Mouse (Mus musculus): ENCODE measurements around the gene Cdk5rap1. TPM values are rescaled to one million over a fixed set of nuclear protein-coding genes. Genes with fewer than 3 reads are reported as not detected.

The Cdk5rap1 gene
- 14.9 and 18.5 TPM in 2 replicates for polyA plus RNA-seq (2015; fragmentation: Nextera tagmentation; extraction: Ambion mirVana)

DNA sequence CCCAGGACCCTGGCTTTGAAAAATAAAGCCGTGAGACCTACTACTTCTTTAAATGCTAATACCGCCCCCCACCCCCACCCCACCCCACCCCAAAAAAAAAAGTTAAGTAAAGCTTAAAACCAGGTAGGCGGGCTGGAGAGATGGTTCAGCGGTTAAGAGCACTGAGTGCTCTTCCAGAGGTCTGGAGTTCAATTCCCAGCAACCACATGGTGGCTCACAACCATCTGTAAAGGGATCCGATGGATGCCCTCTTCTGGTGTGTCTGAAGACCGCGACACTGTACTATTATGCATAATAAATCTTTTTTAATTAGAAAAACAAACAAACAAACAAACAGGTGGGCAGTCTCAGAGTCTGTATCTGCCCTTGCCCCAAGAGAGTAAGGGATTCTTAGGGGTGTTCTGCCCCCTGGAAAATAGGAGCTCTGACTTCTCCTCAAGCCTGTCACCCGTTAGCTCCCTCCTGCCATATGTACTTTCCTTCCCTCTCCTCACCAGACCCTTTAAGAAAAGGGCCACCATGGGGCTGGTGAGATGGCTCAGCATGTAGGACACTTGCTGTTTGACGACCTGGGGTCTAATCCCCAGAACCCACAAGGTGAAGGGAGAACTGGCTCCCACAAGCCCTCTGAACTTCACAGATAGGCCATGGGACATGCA lies at the start of gene Cdk5rap1:
TSS of gene Cdk5rap1 (minus strand) at position 169 of the 659 bp plus-strand sequence.
- 7% methylated on average over 9 of the region's 9 CpGs for WGBS
- Histone ChIP-seq H3K9ac (ENCODE audit: low read length) (peak within 1 kb of the TSS; percentile 86), H3K27me3 (ENCODE audit: control insufficient read depth, insufficient read depth, low read length) (no peaks in the 10 kb centered on the region)

GRCm38 (mm10) chr2:154422181-154422580 lies 49.4 kb upstream of the Cdk5rap1 start:
- H3K4me2 ChIP-seq (ENCODE audit: low read depth, low read length), result no peak overlapping the region
- no peaks in the 10 kb centered on the region for H3K27me3 ChIP-seq (ENCODE audit: control insufficient read depth, insufficient read depth, low read length)
- 69% methylated on average over 5 of the region's 5 CpGs for WGBS
- no peak for ATAC-seq (ENCODE audit: insufficient read depth, low FRiP score)
- no peak overlapping the region for H3K4me3 ChIP-seq (replicated peaks; ENCODE audit: low read length)
- peaks cover 6% of the 10 kb centered on the region for H3K4me1 ChIP-seq (ENCODE audit: control insufficient read depth, insufficient read depth, low read length)
- H3K36me3 ChIP-seq (ENCODE audit: control insufficient read depth, insufficient read depth, low read length), result no peaks in the 10 kb centered on the region
- H3K9me3 ChIP-seq (replicated peaks; ENCODE audit: control insufficient read depth, low read length), result no peaks in the 10 kb centered on the region; the same call in 1 of the 2 replicates
- H3K27ac ChIP-seq (ENCODE audit: low read length), result no peak overlapping the region
- no peak overlapping the region for H3K9ac ChIP-seq (ENCODE audit: low read length)

More for the DNA sequence above, at the start of gene Cdk5rap1:
- H3K9me3 ChIP-seq (replicated peaks; ENCODE audit: control insufficient read depth, low read length), result no peaks in the 10 kb centered on the region
- peak within 1 kb of the TSS; percentile 71 for H3K4me3 ChIP-seq (replicated peaks; ENCODE audit: low read length)
- peaks cover 4% of the 10 kb centered on the region; the same call in 1 of the 2 replicates for H3K4me1 ChIP-seq (ENCODE audit: control insufficient read depth, insufficient read depth, low read length)
- ATAC-seq (ENCODE audit: insufficient read depth, low FRiP score), result peak; percentile 42; the same call in 1 of the 2 replicates
- peak within 1 kb of the TSS; percentile 85 for H3K27ac ChIP-seq (ENCODE audit: low read length)
- H3K4me2 ChIP-seq (ENCODE audit: low read depth, low read length), result peak within 1 kb of the TSS; percentile 83
- H3K36me3 ChIP-seq (ENCODE audit: control insufficient read depth, insufficient read depth, low read length), result no peaks in the 10 kb centered on the region

DNA sequence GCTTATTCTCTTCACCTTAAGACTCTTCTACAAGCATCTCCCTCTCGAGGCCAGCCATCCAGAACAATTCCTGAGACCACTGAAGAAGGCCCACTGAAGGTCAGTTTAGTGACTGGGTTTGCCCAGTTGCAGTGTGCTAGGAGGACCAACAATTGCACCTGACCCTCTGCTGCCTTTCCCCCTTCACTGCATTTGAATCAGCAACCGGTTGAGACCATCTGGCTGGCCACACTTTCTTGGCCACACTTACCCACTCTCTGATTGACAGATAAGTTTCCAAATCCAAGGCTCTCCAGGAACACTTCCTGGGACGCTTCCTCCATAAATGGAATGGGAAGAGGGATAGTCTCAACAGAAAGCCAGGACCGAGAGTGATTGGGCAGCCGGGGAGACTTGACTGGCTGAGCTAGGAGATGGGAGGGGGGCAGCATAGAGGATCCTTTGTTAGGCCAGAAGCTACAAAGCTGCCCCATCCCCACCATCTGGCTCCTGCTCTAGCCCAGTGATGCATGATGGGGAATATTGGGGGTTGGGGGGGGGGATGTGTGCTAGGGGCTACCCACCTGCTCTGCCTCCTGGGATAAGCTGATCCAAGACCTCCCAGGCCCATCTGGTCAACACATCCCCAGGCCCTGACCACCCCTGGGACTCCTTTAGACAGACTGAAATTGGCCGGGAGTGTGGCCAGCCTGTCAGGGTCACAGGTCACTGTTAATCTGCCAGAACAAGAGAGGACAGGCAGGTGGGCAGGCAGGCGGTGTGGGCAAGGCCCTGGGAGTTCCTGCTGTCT lies 48.3 kb upstream of the Cdk5rap1 start:
- Histone ChIP-seq H3K27ac (ENCODE audit: low read length) (no peak overlapping the region), H3K36me3 (ENCODE audit: control insufficient read depth, insufficient read depth, low read length) (no peaks in the 10 kb centered on the region), H3K4me3 (replicated peaks; ENCODE audit: low read length) (no peak overlapping the region), H3K9me3 (replicated peaks; ENCODE audit: control insufficient read depth, low read length) (no peaks in the 10 kb centered on the region; the same call in 1 of the 2 replicates), H3K9ac (ENCODE audit: low read length) (no peak overlapping the region), H3K4me2 (ENCODE audit: low read depth, low read length) (no peak overlapping the region), H3K4me1 (ENCODE audit: control insufficient read depth, insufficient read depth, low read length) (no peaks in the 10 kb centered on the region), H3K27me3 (ENCODE audit: control insufficient read depth, insufficient read depth, low read length) (no peaks in the 10 kb centered on the region)
- 44% methylated on average over 7 of the region's 7 CpGs for WGBS
- peak; percentile 31; the same call in 1 of the 2 replicates for ATAC-seq (ENCODE audit: insufficient read depth, low FRiP score)

GRCm38 (mm10) chr2:154419631-154420515 lies 47.1 kb upstream of the Cdk5rap1 start:
- Histone ChIP-seq H3K4me3 (replicated peaks; ENCODE audit: low read length) (no peak overlapping the region), H3K9ac (ENCODE audit: low read length) (no peak overlapping the region), H3K9me3 (replicated peaks; ENCODE audit: control insufficient read depth, low read length) (no peaks in the 10 kb centered on the region), H3K27me3 (ENCODE audit: control insufficient read depth, insufficient read depth, low read length) (no peaks in the 10 kb centered on the region), H3K36me3 (ENCODE audit: control insufficient read depth, insufficient read depth, low read length) (no peaks in the 10 kb centered on the region), H3K27ac (ENCODE audit: low read length) (no peak overlapping the region), H3K4me2 (ENCODE audit: low read depth, low read length) (no peak overlapping the region), H3K4me1 (ENCODE audit: control insufficient read depth, insufficient read depth, low read length) (no peaks in the 10 kb centered on the region)
- 82% methylated on average over 9 of the region's 9 CpGs for WGBS
- no peak for ATAC-seq (ENCODE audit: insufficient read depth, low FRiP score)

GRCm38 (mm10) chr2:154418001-154418400 lies 45.2 kb upstream of the Cdk5rap1 start:
- WGBS, result 87% methylated on average over 7 of the region's 7 CpGs
- Histone ChIP-seq H3K27me3 (ENCODE audit: control insufficient read depth, insufficient read depth, low read length) (no peaks in the 10 kb centered on the region), H3K4me2 (ENCODE audit: low read depth, low read length) (no peak overlapping the region), H3K9ac (ENCODE audit: low read length) (no peak overlapping the region), H3K4me3 (replicated peaks; ENCODE audit: low read length) (no peak overlapping the region), H3K9me3 (replicated peaks; ENCODE audit: control insufficient read depth, low read length) (no peaks in the 10 kb centered on the region), H3K27ac (ENCODE audit: low read length) (no peak overlapping the region), H3K4me1 (ENCODE audit: control insufficient read depth, insufficient read depth, low read length) (no peaks in the 10 kb centered on the region), H3K36me3 (ENCODE audit: control insufficient read depth, insufficient read depth, low read length) (no peaks in the 10 kb centered on the region)
- no peak for ATAC-seq (ENCODE audit: insufficient read depth, low FRiP score)

GRCm38 (mm10) chr2:154417107-154417506 lies 44.3 kb upstream of the Cdk5rap1 start:
- no peak overlapping the region for H3K9ac ChIP-seq (ENCODE audit: low read length)
- no peak for ATAC-seq (ENCODE audit: insufficient read depth, low FRiP score)
- WGBS, result 18% methylated on average over 3 of the region's 3 CpGs

DNA sequence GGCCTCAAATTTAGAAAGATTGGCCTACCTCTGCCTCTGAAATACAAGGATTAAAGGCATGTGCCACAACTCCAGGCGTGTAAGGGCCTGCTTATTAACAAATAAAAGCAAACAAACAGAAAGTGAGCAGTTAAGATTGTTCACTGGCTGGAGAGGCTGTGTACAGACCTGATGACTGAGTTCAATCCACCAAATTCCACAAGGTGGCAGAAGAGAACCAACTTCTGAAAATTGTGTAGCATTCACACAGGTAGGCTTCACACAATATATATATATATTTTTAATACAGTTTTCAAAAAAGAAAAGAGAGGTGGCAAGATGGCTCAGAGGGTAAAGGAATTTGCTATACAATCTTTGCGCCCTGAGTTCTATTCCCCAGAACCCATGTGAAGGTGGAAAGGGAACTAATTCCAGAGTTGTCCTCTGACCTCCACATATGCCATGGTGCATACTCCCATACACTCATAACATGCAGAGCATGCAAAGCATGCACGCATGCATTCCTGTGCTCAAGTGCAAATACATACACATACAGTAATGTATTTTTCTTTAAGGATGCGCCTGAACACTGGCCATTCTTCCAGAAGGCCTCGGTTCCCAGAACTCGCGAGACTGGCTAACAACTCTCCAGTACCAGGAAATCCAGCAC lies 39.3 kb upstream of the Cdk5rap1 start:
- Histone ChIP-seq H3K27ac (ENCODE audit: low read length) (no peak overlapping the region), H3K9ac (ENCODE audit: low read length) (no peak overlapping the region), H3K4me1 (ENCODE audit: control insufficient read depth, insufficient read depth, low read length) (peaks cover 4% of the 10 kb centered on the region), H3K27me3 (ENCODE audit: control insufficient read depth, insufficient read depth, low read length) (no peaks in the 10 kb centered on the region; the same call in 1 of the 2 replicates), H3K4me3 (replicated peaks; ENCODE audit: low read length) (no peak overlapping the region), H3K36me3 (ENCODE audit: control insufficient read depth, insufficient read depth, low read length) (no peaks in the 10 kb centered on the region), H3K4me2 (ENCODE audit: low read depth, low read length) (no peak overlapping the region), H3K9me3 (replicated peaks; ENCODE audit: control insufficient read depth, low read length) (no peaks in the 10 kb centered on the region)
- ATAC-seq (ENCODE audit: insufficient read depth, low FRiP score), result no peak
- WGBS, result 63% methylated on average over 7 of the region's 7 CpGs

More at GRCm38 (mm10) chr2:154417107-154417506, 44.3 kb upstream of the Cdk5rap1 start:
- Histone ChIP-seq H3K36me3 (ENCODE audit: control insufficient read depth, insufficient read depth, low read length) (no peaks in the 10 kb centered on the region), H3K4me3 (replicated peaks; ENCODE audit: low read length) (no peak overlapping the region), H3K4me2 (ENCODE audit: low read depth, low read length) (no peak overlapping the region), H3K4me1 (ENCODE audit: control insufficient read depth, insufficient read depth, low read length) (no peaks in the 10 kb centered on the region), H3K9me3 (replicated peaks; ENCODE audit: control insufficient read depth, low read length) (no peaks in the 10 kb centered on the region), H3K27me3 (ENCODE audit: control insufficient read depth, insufficient read depth, low read length) (no peaks in the 10 kb centered on the region), H3K27ac (ENCODE audit: low read length) (no peak overlapping the region)

DNA sequence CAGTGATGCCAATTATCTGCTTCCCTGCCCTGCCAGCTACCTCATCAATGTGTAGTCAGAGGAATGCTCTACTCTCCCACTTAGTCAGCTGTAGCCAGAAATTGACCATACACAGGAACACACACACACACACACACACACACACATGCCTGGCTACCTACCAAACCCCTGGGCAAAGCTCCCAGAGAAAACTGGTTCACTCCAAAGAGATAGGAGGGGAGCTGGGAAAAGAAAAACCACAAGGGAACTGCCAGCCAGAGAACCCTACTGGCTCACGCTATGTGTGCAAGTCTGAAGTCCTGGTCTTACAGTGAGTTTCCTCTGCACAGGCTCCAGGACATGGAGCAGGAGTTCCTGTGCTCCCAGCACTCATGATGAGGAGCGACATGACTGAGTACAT lies 37.5 kb upstream of the Cdk5rap1 start:
- Histone ChIP-seq H3K9me3 (replicated peaks; ENCODE audit: control insufficient read depth, low read length) (no peaks in the 10 kb centered on the region), H3K4me1 (ENCODE audit: control insufficient read depth, insufficient read depth, low read length) (peaks cover 4% of the 10 kb centered on the region), H3K27me3 (ENCODE audit: control insufficient read depth, insufficient read depth, low read length) (no peaks in the 10 kb centered on the region; the same call in 1 of the 2 replicates), H3K4me2 (ENCODE audit: low read depth, low read length) (no peak overlapping the region), H3K36me3 (ENCODE audit: control insufficient read depth, insufficient read depth, low read length) (no peaks in the 10 kb centered on the region), H3K27ac (ENCODE audit: low read length) (no peak overlapping the region), H3K9ac (ENCODE audit: low read length) (no peak overlapping the region), H3K4me3 (replicated peaks; ENCODE audit: low read length) (no peak overlapping the region)
- WGBS, result 46% methylated on average over 2 of the region's 2 CpGs
- no peak for ATAC-seq (ENCODE audit: insufficient read depth, low FRiP score)
